Mouse (Mus musculus) heart, postnatal 36 days (tissue): Measurements from ENCODE around the gene Tmem120a. TPM values are rescaled to one million over a fixed set of nuclear protein-coding genes. Genes with fewer than 3 reads are reported as not detected.
A peak's percentile ranks its signal among the peaks of the same experiment; 100 is the strongest.

Source experiments
- DNase-seq, 2 experiments: peaks; one replicate each; pipeline ENCODE4 v3.0.0; 2021 to 2022
- intact Hi-C: fragments of 180-260 bp; cut with DNase I; formaldehyde crosslinking; loops from one replicate; pipeline ENCODE4 v1.15.1; 2025
- total RNA-seq, 2 experiments: library from RNA; stranded (reverse); gene quantifications; 2 replicates each; pipeline ENCODE4 v1.2.3; 2021

Tmem120a gene
- total RNA-seq, 2 experiments from 2014 or later = 12.9 to 18.3 TPM

- intact Hi-C loops = loop anchor here (2.0 kb wide), 1 partner anchor 25 kb away; no protein-coding TSS in a partner anchor
Measured at GRCm38 (mm10) chr5:135713441-135714218, 30.6 kb downstream of the Tmem120a start.

GRCm38 (mm10) chr5:135712803-135713202 lies 31.4 kb downstream of the Tmem120a start:
- intact Hi-C loops = loop anchor here (2.0 kb wide), 1 partner anchor 24 kb away; no protein-coding TSS in a partner anchor
- no peak for DNase-seq

More at GRCm38 (mm10) chr5:135713441-135714218, 30.6 kb downstream of the Tmem120a start:
- peak; percentile 73 to 77 for DNase-seq

- intact Hi-C loops = loop anchor here (2.0 kb wide), 1 partner anchor 23 kb away; no protein-coding TSS in a partner anchor
- no peak for DNase-seq
Measured at GRCm38 (mm10) chr5:135711582-135712355, 32.5 kb downstream of the Tmem120a start.

- intact Hi-C loops = no loop called here
- peak; percentile 26 to 42 for DNase-seq
Measured at GRCm38 (mm10) chr5:135710599-135711214, 33.5 kb downstream of the Tmem120a start.

- DNase-seq = no peak
- intact Hi-C loops = no loop called here
Measured at GRCm38 (mm10) chr5:135709716-135710115, 34.5 kb downstream of the Tmem120a start.

GRCm38 (mm10) chr5:135707855-135708254 lies 36.4 kb downstream of the Tmem120a start:
- intact Hi-C loops = no loop called here
- peak in 1 of 2 experiments; percentile 49 for DNase-seq

GRCm38 (mm10) chr5:135707039-135707438 lies 37.2 kb downstream of the Tmem120a start:
- intact Hi-C loops = no loop called here
- no peak for DNase-seq

- no peak for DNase-seq
- intact Hi-C loops = no loop called here
Measured at GRCm38 (mm10) chr5:135705383-135705782, 38.9 kb downstream of the Tmem120a start.

- intact Hi-C loops = no loop called here
- no peak for DNase-seq
Measured at GRCm38 (mm10) chr5:135703431-135703830, 40.8 kb downstream of the Tmem120a start.

GRCm38 (mm10) chr5:135702682-135703192 lies 41.5 kb downstream of the Tmem120a start:
- intact Hi-C loops = no loop called here

GRCm38 (mm10) chr5:135702190-135702589 lies 42.1 kb downstream of the Tmem120a start:
- intact Hi-C loops = no loop called here
- no peak for DNase-seq

More at GRCm38 (mm10) chr5:135702682-135703192, 41.5 kb downstream of the Tmem120a start:
- peak; percentile 35 to 48 for DNase-seq

- intact Hi-C loops = no loop called here
- DNase-seq = no peak
Measured at GRCm38 (mm10) chr5:135701601-135702000, 42.6 kb downstream of the Tmem120a start.

GRCm38 (mm10) chr5:135697711-135698111 lies 46.5 kb downstream of the Tmem120a start:
- no peak for DNase-seq

GRCm38 (mm10) chr5:135695277-135695721 lies 48.9 kb downstream of the Tmem120a start:
- intact Hi-C loops = no loop called here
- no peak for DNase-seq

More at GRCm38 (mm10) chr5:135697711-135698111, 46.5 kb downstream of the Tmem120a start:
- intact Hi-C loops = no loop called here

- intact Hi-C loops = no loop called here
- no peak for DNase-seq
Measured at GRCm38 (mm10) chr5:135693281-135693853, 50.9 kb downstream of the Tmem120a start.

- no peak for DNase-seq
- intact Hi-C loops = no loop called here
Measured at GRCm38 (mm10) chr5:135691266-135691665, 53.0 kb downstream of the Tmem120a start.

GRCm38 (mm10) chr5:135690401-135690800 lies 53.8 kb downstream of the Tmem120a start:
- intact Hi-C loops = no loop called here

More at GRCm38 (mm10) chr5:135690401-135690800, 53.8 kb downstream of the Tmem120a start:
- no peak for DNase-seq
